22 mouse cellular contexts compared by ENCODE assay signal in the genomic region with DNA sequence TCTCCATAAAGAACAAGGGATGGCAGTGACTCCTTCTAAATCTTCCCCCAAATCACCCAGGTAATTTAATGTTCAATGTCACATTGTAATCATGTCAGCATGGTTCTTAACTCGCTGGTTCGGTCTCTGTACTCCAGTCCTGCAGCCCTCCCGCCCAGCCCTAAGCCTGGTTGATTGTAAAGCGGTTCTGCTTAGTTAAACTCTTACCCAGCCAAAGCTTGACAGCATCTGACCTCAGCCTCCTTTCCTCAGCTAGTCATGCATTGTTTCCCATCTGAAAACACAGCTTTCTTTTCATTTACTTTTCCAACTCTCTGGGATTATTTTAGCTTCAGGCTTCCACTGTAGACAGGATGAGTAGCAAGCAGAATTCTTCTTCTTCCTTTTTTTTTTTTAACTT.
"Had no signal": no experiment of that assay in that cellular context is flagged by ENCODE, and none has a peak within 500 bp of the region (broad histone marks: within the 10 kb centered on the region; RNA-seq: fewer than 3 reads in every experiment).

No protein-coding gene starts in this region.

- H3K4me2 ChIP-seq: heart, embryonic 11.5 days; heart, embryonic 13.5 days; heart, embryonic 15.5 days; hindbrain, embryonic 13.5 days; hindbrain, embryonic 15.5 days; limb, embryonic 13.5 days; limb, embryonic 15.5 days; liver, embryonic 12.5 days had no signal

- H3K27ac ChIP-seq: heart, adult 2 months; heart, embryonic 13.5 days; heart, embryonic 15.5 days; hindbrain, embryonic 13.5 days; hindbrain, embryonic 15.5 days; hindbrain, postnatal 0 days; limb, embryonic 13.5 days; limb, embryonic 15.5 days; liver, embryonic 12.5 days; liver, embryonic 14.5 days had no signal

- ATAC-seq: hindbrain, postnatal 0 days; intestine, embryonic 16.5 days; liver, embryonic 12.5 days had no signal

- H3K36me3 ChIP-seq: heart, embryonic 13.5 days; heart, embryonic 15.5 days; hindbrain, embryonic 13.5 days; hindbrain, embryonic 15.5 days; limb, embryonic 13.5 days; limb, embryonic 15.5 days; liver, embryonic 12.5 days had no signal

- H3K27me3 ChIP-seq: heart, embryonic 13.5 days; heart, embryonic 15.5 days; hindbrain, embryonic 13.5 days; hindbrain, embryonic 15.5 days; limb, embryonic 13.5 days; limb, embryonic 15.5 days; liver, embryonic 12.5 days had no signal

- H3K9ac ChIP-seq: heart, embryonic 13.5 days; heart, embryonic 15.5 days; hindbrain, embryonic 13.5 days; hindbrain, embryonic 15.5 days; limb, embryonic 13.5 days; limb, embryonic 15.5 days; liver, embryonic 12.5 days; liver, embryonic 14.5 days had no signal

- H3K9me3 ChIP-seq: heart, embryonic 13.5 days; heart, embryonic 15.5 days; hindbrain, embryonic 13.5 days; hindbrain, embryonic 15.5 days; limb, embryonic 13.5 days; limb, embryonic 15.5 days had no signal

- H3K4me1 ChIP-seq: heart, embryonic 13.5 days; heart, embryonic 15.5 days; hindbrain, embryonic 13.5 days; hindbrain, embryonic 15.5 days; limb, embryonic 13.5 days; limb, embryonic 15.5 days; liver, embryonic 12.5 days had no signal

- H3K4me3 ChIP-seq: heart, adult 2 months; heart, embryonic 13.5 days; heart, embryonic 15.5 days; hindbrain, embryonic 13.5 days; hindbrain, embryonic 15.5 days; limb, embryonic 13.5 days; limb, embryonic 15.5 days; liver, embryonic 12.5 days had no signal

- DNase-seq: gastrocnemius, postnatal 14 days; gastrocnemius, postnatal 36 days; heart, adult 2 months; heart, postnatal 14 days; heart, postnatal 36 days; kidney, adult 18-20 months; kidney, postnatal 14 days; layer of hippocampus, adult 9-11 months; layer of hippocampus, postnatal 36 days; left cerebral cortex, postnatal 4 days; lung, adult 18-20 months had no signal
